Mouse (Mus musculus): ENCODE measurements around the gene Golga4. TPM values are rescaled to one million over a fixed set of nuclear protein-coding genes. Genes with fewer than 3 reads are reported as not detected.
"Not testable (repeated sequence)": the region's sequence is repeated elsewhere in the genome, so short reads cannot be mapped to it uniquely, and the experiment has no call there.

Gene Golga4
- polyA plus RNA-seq, 1 experiment, result 23.1 TPM

DNA sequence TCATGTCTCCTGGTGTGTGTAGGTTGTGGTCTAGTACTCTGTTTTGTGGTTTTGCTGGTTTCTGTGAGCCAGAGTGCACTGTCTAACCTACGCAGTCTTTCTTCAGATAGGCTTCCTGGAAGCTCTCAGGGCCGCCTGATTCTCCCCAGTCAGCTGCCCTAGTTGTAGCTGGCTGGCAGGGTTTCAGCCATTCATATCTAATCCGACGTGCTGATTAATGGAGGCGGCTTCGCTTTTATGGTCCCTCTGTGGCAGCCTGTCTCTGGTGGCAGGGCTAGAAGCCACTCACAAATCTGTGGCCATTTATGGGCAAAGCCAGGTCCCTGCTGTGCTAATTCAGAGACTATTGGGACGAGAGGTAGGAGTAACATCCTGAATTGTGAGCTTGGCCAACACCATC lies 84.2 kb downstream of the Golga4 start:
- DNase-seq, result no peak
- Histone ChIP-seq H3K27ac (ENCODE audit: insufficient read depth, low read depth, low read length) (no peak overlapping the region), H3K4me1 (ENCODE audit: control insufficient read depth, insufficient read depth, low read length) (no peaks in the 10 kb centered on the region)

DNA sequence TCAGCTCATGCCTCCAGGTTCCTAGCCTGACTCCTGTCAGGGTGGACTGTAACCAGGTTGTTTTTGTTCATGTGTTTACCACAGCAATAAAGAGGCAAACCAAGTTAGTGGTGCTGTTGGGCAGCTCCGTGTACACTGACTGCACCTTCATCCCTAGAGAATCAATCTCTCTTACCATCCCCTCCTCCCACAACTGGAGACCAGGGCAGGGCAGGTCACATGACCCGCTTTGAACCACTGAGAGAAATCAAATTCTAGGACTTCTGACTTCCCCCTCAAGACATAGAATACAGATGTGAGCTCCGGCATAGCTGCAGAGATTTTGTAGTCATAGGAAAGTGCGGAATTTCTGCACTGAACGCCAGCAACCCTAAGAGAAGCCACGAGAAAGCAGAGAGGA lies 85.6 kb downstream of the Golga4 start:
- no peaks in the 10 kb centered on the region for H3K4me1 ChIP-seq (ENCODE audit: control insufficient read depth, insufficient read depth, low read length)
- whole genome bisulfite sequencing, result 69% methylated on average over 6 of the region's 6 CpGs
- DNase-seq, result no peak
- no peak overlapping the region for H3K4me3 ChIP-seq (ENCODE audit: insufficient read depth, low read depth, low read length)
- no peak for TF ChIP-seq CTCF (conservative IDR thresholded peaks at IDR 0.05; ENCODE audit: insufficient read depth, insufficient read length, low read depth, low read length)
- TF ChIP-seq POLR2A (IDR thresholded peaks at IDR 0.05; ENCODE audit: low read depth, low read length), result no peak
- H3K27me3 ChIP-seq (replicated peaks; ENCODE audit: control insufficient read depth, insufficient read depth, low read length), result no peaks in the 10 kb centered on the region
- H3K27ac ChIP-seq (ENCODE audit: insufficient read depth, low read depth, low read length), result no peak overlapping the region
- no peaks in the 10 kb centered on the region for H3K36me3 ChIP-seq (ENCODE audit: control insufficient read depth, insufficient read depth, low read length)

More for the DNA sequence above, 84.2 kb downstream of the Golga4 start:
- no peak for TF ChIP-seq POLR2A (IDR thresholded peaks at IDR 0.05; ENCODE audit: low read depth, low read length)
- no peak for TF ChIP-seq CTCF (conservative IDR thresholded peaks at IDR 0.05; ENCODE audit: insufficient read depth, insufficient read length, low read depth, low read length)
- H3K36me3 ChIP-seq (ENCODE audit: control insufficient read depth, insufficient read depth, low read length), result no peaks in the 10 kb centered on the region
- no peak overlapping the region for H3K4me3 ChIP-seq (ENCODE audit: insufficient read depth, low read depth, low read length)
- WGBS, result 58% methylated on average over 7 of the region's 7 CpGs
- H3K27me3 ChIP-seq (replicated peaks; ENCODE audit: control insufficient read depth, insufficient read depth, low read length), result no peaks in the 10 kb centered on the region

DNA sequence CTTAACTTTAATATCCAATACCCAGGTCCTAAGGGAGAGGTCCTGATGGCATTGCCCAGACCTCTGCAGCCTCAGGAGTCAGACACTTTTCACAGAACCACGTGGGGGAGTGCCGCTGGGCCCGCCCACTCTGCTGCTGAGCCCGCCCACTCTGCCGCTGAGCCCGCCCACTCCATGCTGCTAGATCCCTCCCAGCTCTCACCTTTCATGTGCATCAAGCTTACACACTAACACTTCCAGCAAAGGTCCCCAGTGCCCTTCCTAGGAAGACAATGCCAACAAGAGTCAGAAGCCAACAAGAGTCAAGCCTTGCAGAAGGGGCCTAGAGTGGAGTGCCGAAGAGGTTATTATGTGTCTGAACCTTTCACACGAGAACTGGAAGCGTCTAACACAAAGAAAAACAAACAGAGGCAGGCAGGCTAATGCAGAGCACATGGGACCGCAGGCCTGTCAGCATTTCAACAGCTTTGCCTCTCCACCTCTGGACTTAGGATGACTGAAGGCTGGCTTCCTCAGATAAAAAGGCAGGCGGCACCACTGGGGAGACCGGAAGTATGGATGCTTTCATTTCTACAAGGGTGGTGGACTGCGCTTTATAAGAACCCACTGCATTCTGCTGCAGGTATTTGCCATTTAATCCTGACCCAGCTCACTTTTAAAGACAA lies 86.7 kb downstream of the Golga4 start:
- Histone ChIP-seq H3K4me3 (ENCODE audit: insufficient read depth, low read depth, low read length) (no peak overlapping the region), H3K36me3 (ENCODE audit: control insufficient read depth, insufficient read depth, low read length) (no peaks in the 10 kb centered on the region), H3K27me3 (replicated peaks; ENCODE audit: control insufficient read depth, insufficient read depth, low read length) (no peaks in the 10 kb centered on the region), H3K27ac (ENCODE audit: insufficient read depth, low read depth, low read length) (no peak overlapping the region), H3K4me1 (ENCODE audit: control insufficient read depth, insufficient read depth, low read length) (no peaks in the 10 kb centered on the region)
- peak; percentile 78 for DNase-seq
- no peak for TF ChIP-seq POLR2A (IDR thresholded peaks at IDR 0.05; ENCODE audit: low read depth, low read length)
- no peak for TF ChIP-seq CTCF (conservative IDR thresholded peaks at IDR 0.05; ENCODE audit: insufficient read depth, insufficient read length, low read depth, low read length)
- WGBS, result 44% methylated on average over 13 of the region's 13 CpGs

DNA sequence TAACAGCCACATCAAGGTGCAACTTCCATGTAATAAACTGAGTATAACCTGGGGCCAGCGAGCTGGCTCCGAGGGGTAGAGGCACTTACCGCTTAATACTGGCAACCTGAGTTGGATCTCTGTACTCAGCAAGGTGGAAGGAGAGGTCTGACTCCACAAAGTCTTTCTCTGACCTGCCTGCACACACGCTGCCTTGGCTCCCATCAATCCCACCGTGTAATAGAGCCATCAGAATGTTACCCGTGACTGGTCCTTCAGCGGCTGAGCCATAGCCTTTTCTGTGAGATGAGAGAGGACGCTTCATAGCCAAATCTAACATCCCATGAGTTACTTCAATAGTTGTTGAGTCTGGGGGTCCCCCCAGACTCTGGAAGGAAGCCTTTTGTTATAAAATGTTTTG lies 87.4 kb downstream of the Golga4 start:
- no peak overlapping the region for H3K27ac ChIP-seq (ENCODE audit: insufficient read depth, low read depth, low read length)
- no peak for DNase-seq

DNA sequence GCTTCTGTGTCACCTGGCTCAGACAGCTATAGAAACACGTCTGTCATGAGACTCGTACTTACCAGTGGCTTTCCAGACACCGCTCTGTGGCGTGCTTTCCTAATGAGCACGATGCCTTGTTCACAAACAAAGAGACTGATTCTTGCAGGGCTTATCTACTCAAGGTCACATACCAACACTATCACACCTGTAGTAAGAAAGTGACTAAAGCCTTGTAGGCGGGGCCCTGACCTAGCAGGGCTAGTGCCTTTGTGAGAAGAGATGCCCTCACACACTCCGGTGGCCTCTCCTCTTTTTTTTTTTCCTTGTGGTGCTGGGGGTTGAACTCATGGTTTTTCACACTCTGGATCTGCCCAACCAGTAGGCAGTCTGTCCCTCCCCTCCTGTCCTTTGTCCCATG lies 90.7 kb downstream of the Golga4 start:
- 94% methylated on average over 7 of the region's 7 CpGs for WGBS
- Histone ChIP-seq H3K4me3 (ENCODE audit: insufficient read depth, low read depth, low read length) (no peak overlapping the region), H3K27ac (ENCODE audit: insufficient read depth, low read depth, low read length) (no peak overlapping the region), H3K4me1 (ENCODE audit: control insufficient read depth, insufficient read depth, low read length) (no peaks in the 10 kb centered on the region), H3K36me3 (ENCODE audit: control insufficient read depth, insufficient read depth, low read length) (no peaks in the 10 kb centered on the region), H3K27me3 (replicated peaks; ENCODE audit: control insufficient read depth, insufficient read depth, low read length) (no peaks in the 10 kb centered on the region)
- TF ChIP-seq CTCF (conservative IDR thresholded peaks at IDR 0.05; ENCODE audit: insufficient read depth, insufficient read length, low read depth, low read length) (no peak), POLR2A (IDR thresholded peaks at IDR 0.05; ENCODE audit: low read depth, low read length) (no peak)
- DNase-seq, result no peak

More for the DNA sequence above, 87.4 kb downstream of the Golga4 start:
- no peaks in the 10 kb centered on the region for H3K27me3 ChIP-seq (replicated peaks; ENCODE audit: control insufficient read depth, insufficient read depth, low read length)
- H3K4me1 ChIP-seq (ENCODE audit: control insufficient read depth, insufficient read depth, low read length), result no peaks in the 10 kb centered on the region
- TF ChIP-seq CTCF (conservative IDR thresholded peaks at IDR 0.05; ENCODE audit: insufficient read depth, insufficient read length, low read depth, low read length) (no peak), POLR2A (IDR thresholded peaks at IDR 0.05; ENCODE audit: low read depth, low read length) (no peak)
- 75% methylated on average over 8 of the region's 8 CpGs for WGBS
- no peak overlapping the region for H3K4me3 ChIP-seq (ENCODE audit: insufficient read depth, low read depth, low read length)
- no peaks in the 10 kb centered on the region for H3K36me3 ChIP-seq (ENCODE audit: control insufficient read depth, insufficient read depth, low read length)

DNA sequence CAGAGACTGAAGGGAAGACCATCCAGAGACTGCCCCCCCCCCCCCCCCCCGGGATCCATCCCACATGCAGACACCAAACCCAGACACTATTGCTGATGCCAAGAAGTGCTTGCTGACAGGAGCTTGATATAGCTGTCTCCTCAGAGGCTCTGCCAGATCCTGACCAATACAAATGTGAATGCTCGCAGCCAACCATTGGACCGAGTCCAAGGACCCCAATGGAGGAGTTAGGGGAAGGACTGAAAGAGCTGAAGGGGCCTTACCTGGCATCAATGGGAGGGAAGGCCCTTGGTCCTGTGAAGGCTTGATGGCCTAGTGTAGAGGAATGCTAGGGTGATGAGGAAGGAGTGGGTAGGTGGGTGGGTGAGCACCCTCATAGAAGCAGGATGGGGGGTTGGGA lies 94.3 kb downstream of the Golga4 start:
- not testable (repeated sequence) for H3K4me1 ChIP-seq (ENCODE audit: control insufficient read depth, insufficient read depth, low read length); H3K4me3 ChIP-seq (ENCODE audit: insufficient read depth, low read depth, low read length); H3K36me3 ChIP-seq (ENCODE audit: control insufficient read depth, insufficient read depth, low read length); H3K27me3 ChIP-seq (replicated peaks; ENCODE audit: control insufficient read depth, insufficient read depth, low read length); DNase-seq; H3K27ac ChIP-seq (ENCODE audit: insufficient read depth, low read depth, low read length)
- WGBS, result 84% methylated on average over 3 of the region's 3 CpGs

DNA sequence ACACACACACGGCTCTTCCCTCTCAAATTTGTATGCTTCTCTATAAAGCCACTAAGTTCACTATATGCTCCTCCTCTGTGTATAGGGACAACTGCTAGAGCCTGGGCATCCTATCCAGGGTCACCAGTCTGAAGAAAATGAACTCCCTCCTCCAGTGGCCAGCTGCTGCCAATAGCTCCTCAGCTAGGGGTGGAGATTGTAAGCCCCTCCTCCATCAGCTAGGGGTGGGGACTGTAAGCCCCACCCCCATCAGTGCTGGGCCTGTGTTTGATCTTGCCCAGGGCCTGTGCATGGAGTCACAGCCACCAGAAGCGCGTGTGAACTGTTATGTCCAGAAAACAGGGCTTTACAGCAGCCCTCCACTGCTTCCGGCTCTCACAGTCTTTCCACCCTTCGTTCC lies 96.5 kb downstream of the Golga4 start:
- TF ChIP-seq POLR2A (IDR thresholded peaks at IDR 0.05; ENCODE audit: low read depth, low read length) (no peak), CTCF (conservative IDR thresholded peaks at IDR 0.05; ENCODE audit: insufficient read depth, insufficient read length, low read depth, low read length) (no peak)
- Histone ChIP-seq H3K4me1 (ENCODE audit: control insufficient read depth, insufficient read depth, low read length) (no peaks in the 10 kb centered on the region), H3K27ac (ENCODE audit: insufficient read depth, low read depth, low read length) (no peak overlapping the region), H3K27me3 (replicated peaks; ENCODE audit: control insufficient read depth, insufficient read depth, low read length) (0 out of 2 replicates have a peak, but pooled peaks cover 1% of the 10 kb centered on the region), H3K4me3 (ENCODE audit: insufficient read depth, low read depth, low read length) (no peak overlapping the region), H3K36me3 (ENCODE audit: control insufficient read depth, insufficient read depth, low read length) (no peaks in the 10 kb centered on the region)
- no peak for DNase-seq
- 88% methylated on average over 5 of the region's 5 CpGs for WGBS

All from kidney, adult 2 months (tissue).